Mouse (Mus musculus): ENCODE data around the gene Tex36. TPM values are rescaled to one million over a fixed set of nuclear protein-coding genes. Genes with fewer than 3 reads are reported as not detected.

Tex36 gene
- total RNA-seq, 1 experiment from 2014 or later = not detected

Other genes starting within 250 kb of the Tex36 start
- 16.0 TPM in 2 replicates for gene Edrf1, start 35.4 kb upstream of the Tex36 start, total RNA-seq (2021)
- not detected in 2 replicates for gene Mmp21, start 77.9 kb upstream of the Tex36 start, total RNA-seq (2021)
- 64.7 and 65.3 TPM in 2 replicates for gene Bccip, start 107.2 kb upstream of the Tex36 start, total RNA-seq (2021)
- 10.4 and 14.7 TPM in 2 replicates for gene Uros, start 107.9 kb upstream of the Tex36 start, total RNA-seq (2021)
- gene Fank1, start 174.7 kb upstream of the Tex36 start, total RNA-seq (2021) = 0.33 and 0.90 TPM in 2 replicates
- gene Dhx32, start 180.6 kb upstream of the Tex36 start, total RNA-seq (2021) = 41.6 and 44.6 TPM in 2 replicates

Measured in adrenal gland, postnatal 14 days (tissue).